Mouse (Mus musculus): ENCODE results near the gene Tent4a. TPM values are rescaled to one million over a fixed set of nuclear protein-coding genes. Genes with fewer than 3 reads are reported as not detected.
"Not testable (repeated sequence)": the region's sequence is repeated elsewhere in the genome, so short reads cannot be mapped to it uniquely, and the experiment has no call there.

Gene Tent4a
- polyA plus RNA-seq (2012; rRNA removed): 6.3 and 8.1 TPM in 2 replicates

GRCm38 (mm10) chr13:69534334-69534653, at the start of gene Tent4a:
Gene Tent4a (minus strand): TSS chr13:69534617.
- DNase-seq (ENCODE audit: low read depth, low spot score): no peak
- 6% methylated on average over 54 of the region's 57 CpGs for WGBS

GRCm38 (mm10) chr13:69583591-69583990, 49.2 kb upstream of the Tent4a start:
- no peak for DNase-seq (ENCODE audit: low read depth, low spot score)
- WGBS: 86% methylated on average over 6 of the region's 6 CpGs

GRCm38 (mm10) chr13:69582411-69582810, 48.0 kb upstream of the Tent4a start:
- whole genome bisulfite sequencing: 91% methylated on average over 6 of the region's 6 CpGs
- DNase-seq (ENCODE audit: low read depth, low spot score): no peak

- DNase-seq (ENCODE audit: low read depth, low spot score): no peak
- 88% methylated on average over 16 of the region's 16 CpGs for WGBS
These were observed 42.9 kb upstream of the Tent4a start for GRCm38 (mm10) chr13:69577181-69577834.

- DNase-seq (ENCODE audit: low read depth, low spot score): no peak
- 52% methylated on average over 11 of the region's 11 CpGs for WGBS
These were observed 42.3 kb upstream of the Tent4a start for GRCm38 (mm10) chr13:69576676-69577075.

- WGBS: 97% methylated on average over 3 of the region's 3 CpGs
These were observed 38.2 kb upstream of the Tent4a start for GRCm38 (mm10) chr13:69572594-69572993.

GRCm38 (mm10) chr13:69569201-69569600, 34.8 kb upstream of the Tent4a start:
- WGBS: 28% methylated on average over 9 of the region's 9 CpGs

More at GRCm38 (mm10) chr13:69572594-69572993, 38.2 kb upstream of the Tent4a start:
- no peak for DNase-seq (ENCODE audit: low read depth, low spot score)

GRCm38 (mm10) chr13:69565401-69565800, 31.0 kb upstream of the Tent4a start:
- DNase-seq (ENCODE audit: low read depth, low spot score): not testable (repeated sequence)
- WGBS: 88% methylated on average over 4 of the region's 4 CpGs

More at GRCm38 (mm10) chr13:69569201-69569600, 34.8 kb upstream of the Tent4a start:
- DNase-seq (ENCODE audit: low read depth, low spot score): peak; percentile 35

GRCm38 (mm10) chr13:69564573-69564972, 30.2 kb upstream of the Tent4a start:
- no peak for DNase-seq (ENCODE audit: low read depth, low spot score)

- DNase-seq (ENCODE audit: low read depth, low spot score): no peak
- WGBS: 27% methylated on average over 3 of the region's 3 CpGs
These were observed 29.5 kb upstream of the Tent4a start for GRCm38 (mm10) chr13:69563905-69564304.

- DNase-seq (ENCODE audit: low read depth, low spot score): no peak
- 30% methylated on average over 12 of the region's 12 CpGs for WGBS
These were observed 28.5 kb upstream of the Tent4a start for GRCm38 (mm10) chr13:69562654-69563574.

GRCm38 (mm10) chr13:69562004-69562403, 27.6 kb upstream of the Tent4a start:
- WGBS: 88% methylated on average over 9 of the region's 9 CpGs
- no peak for DNase-seq (ENCODE audit: low read depth, low spot score)

- no peak for DNase-seq (ENCODE audit: low read depth, low spot score)
- WGBS: 61% methylated on average over 13 of the region's 13 CpGs
These were observed 25.0 kb upstream of the Tent4a start for GRCm38 (mm10) chr13:69559291-69559961.

GRCm38 (mm10) chr13:69558098-69558660, 23.8 kb upstream of the Tent4a start:
- DNase-seq (ENCODE audit: low read depth, low spot score): no peak
- 51% methylated on average over 6 of the region's 6 CpGs for WGBS

- DNase-seq (ENCODE audit: low read depth, low spot score): no peak
These were observed 22.3 kb upstream of the Tent4a start for GRCm38 (mm10) chr13:69556728-69557127.

GRCm38 (mm10) chr13:69555957-69556482, 21.6 kb upstream of the Tent4a start:
- WGBS: 79% methylated on average over 6 of the region's 6 CpGs

GRCm38 (mm10) chr13:69555045-69555444, 20.6 kb upstream of the Tent4a start:
- DNase-seq (ENCODE audit: low read depth, low spot score): no peak
- WGBS: 21% methylated on average over 8 of the region's 8 CpGs

More at GRCm38 (mm10) chr13:69555957-69556482, 21.6 kb upstream of the Tent4a start:
- DNase-seq (ENCODE audit: low read depth, low spot score): no peak

GRCm38 (mm10) chr13:69554255-69554654, 19.8 kb upstream of the Tent4a start:
- 70% methylated on average over 9 of the region's 9 CpGs for WGBS

GRCm38 (mm10) chr13:69553024-69553423, 18.6 kb upstream of the Tent4a start:
- 14% methylated on average over 5 of the region's 5 CpGs for WGBS
- DNase-seq (ENCODE audit: low read depth, low spot score): no peak

More at GRCm38 (mm10) chr13:69554255-69554654, 19.8 kb upstream of the Tent4a start:
- DNase-seq (ENCODE audit: low read depth, low spot score): no peak

GRCm38 (mm10) chr13:69550831-69551230, 16.4 kb upstream of the Tent4a start:
- DNase-seq (ENCODE audit: low read depth, low spot score): no peak
- WGBS: 89% methylated on average over 2 of the region's 2 CpGs
